Mouse (Mus musculus): ENCODE measurements around the gene Pip4k2c. TPM values are rescaled to one million over a fixed set of nuclear protein-coding genes. Genes with fewer than 3 reads are reported as not detected.
A peak's percentile ranks its signal among the peaks of the same experiment; 100 is the strongest.
"Not testable (repeated sequence)": the region's sequence is repeated elsewhere in the genome, so short reads cannot be mapped to it uniquely, and the experiment has no call there.

The Pip4k2c gene
- total RNA-seq, 2 experiments from 2014 or later, result 27.7 to 30.9 TPM

DNA sequence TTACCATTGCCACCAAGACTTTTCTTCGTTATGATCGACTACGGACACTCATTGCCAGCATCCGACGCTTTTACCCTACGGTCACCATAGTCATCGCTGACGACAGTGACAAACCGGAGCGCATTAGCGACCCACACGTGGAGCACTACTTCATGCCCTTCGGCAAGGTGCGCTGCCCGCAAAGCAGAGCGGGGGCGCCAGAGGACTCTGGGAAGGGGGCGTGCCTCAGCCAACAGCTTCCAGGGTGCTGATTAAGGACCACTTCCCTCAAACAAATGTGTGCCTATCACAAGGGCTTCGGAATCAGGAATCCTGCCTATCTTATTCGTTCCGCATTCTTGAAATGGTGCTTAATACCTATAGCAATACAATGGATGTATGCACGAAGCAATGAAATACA lies 41.4 kb downstream of the Pip4k2c start:
- DNase-seq, result no peak

DNA sequence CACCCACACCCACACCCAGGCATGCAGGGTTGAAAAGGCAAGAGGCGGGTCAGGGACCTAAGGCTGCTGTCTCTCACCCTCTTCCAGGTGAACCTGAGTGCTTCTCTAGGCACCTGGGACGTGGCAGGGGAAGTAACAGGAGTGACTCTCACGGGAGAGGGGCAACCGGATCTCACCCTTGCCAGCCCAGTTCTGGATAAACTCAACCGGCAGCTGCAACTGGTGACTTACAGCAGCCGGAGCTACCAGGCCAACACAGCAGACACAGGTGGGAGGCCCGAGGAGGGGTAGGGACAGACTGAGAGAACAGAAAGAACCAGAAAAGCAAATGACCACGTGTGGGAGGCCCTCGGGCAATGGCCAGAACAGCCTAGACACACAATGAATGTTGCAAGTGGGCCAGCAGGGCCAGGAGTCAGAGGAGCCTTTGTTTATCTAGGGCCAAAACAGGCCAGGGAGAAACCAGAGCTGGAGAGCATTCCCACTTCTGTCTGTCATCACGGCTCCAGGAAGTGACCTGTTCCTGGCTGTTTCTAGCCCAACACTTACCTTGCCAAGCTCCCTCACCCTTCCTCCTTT lies 43.7 kb downstream of the Pip4k2c start:
- no peak for DNase-seq

DNA sequence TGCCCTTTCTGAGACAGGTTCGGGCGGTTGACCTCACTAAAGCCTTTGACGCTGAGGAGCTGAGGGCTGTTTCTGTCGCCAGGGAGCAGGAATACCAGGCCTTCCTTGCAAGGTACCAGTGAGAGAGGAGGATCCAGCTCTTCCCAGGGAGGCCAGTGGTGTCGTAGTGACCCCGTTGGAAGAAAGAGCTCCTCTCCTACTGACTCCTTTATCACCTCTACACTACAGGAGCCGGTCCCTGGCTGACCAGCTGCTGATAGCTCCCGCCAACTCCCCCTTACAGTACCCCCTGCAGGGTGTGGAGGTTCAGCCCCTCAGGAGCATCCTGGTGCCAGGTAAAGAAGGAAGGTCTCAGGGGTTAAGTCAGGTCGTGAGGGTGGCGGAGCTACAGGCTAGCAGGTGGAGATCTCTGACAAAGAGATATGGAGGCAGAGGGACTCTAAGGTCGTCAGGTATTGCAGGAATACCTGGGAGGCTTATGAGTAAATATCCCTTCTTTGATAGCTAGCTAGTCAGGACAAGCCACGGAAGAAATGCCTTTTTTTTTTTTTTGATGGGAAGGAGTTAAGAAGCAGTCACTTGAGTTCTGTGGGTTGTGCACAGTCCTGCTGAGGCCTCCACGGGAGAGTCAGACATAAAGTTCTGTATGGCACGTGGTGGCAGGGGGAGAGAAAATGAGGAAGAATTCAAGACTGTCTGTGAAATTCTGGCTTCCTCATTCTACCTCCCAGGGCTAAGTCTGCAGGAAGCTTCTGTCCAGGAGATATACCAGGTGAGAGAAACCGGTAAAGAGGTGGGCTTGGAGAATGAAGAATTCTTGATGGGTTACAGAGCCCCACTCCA lies 44.4 kb downstream of the Pip4k2c start:
- no peak for DNase-seq

DNA sequence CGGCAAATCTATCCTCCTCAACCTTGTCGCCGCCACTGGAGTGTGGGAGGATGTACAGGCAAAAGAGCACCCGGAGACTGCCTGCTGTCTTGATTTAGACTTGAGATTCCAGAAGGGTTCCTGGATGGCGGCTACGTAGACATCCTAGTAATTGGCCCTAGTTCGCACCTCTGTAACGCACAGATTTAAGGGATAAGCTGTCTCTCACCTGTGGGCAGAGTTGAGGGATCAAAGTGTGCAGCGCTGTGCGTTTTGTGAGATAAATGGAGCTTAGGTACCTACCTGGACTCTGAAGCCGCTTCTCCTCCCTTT lies 45.0 kb downstream of the Pip4k2c start:
- no peak for DNase-seq

DNA sequence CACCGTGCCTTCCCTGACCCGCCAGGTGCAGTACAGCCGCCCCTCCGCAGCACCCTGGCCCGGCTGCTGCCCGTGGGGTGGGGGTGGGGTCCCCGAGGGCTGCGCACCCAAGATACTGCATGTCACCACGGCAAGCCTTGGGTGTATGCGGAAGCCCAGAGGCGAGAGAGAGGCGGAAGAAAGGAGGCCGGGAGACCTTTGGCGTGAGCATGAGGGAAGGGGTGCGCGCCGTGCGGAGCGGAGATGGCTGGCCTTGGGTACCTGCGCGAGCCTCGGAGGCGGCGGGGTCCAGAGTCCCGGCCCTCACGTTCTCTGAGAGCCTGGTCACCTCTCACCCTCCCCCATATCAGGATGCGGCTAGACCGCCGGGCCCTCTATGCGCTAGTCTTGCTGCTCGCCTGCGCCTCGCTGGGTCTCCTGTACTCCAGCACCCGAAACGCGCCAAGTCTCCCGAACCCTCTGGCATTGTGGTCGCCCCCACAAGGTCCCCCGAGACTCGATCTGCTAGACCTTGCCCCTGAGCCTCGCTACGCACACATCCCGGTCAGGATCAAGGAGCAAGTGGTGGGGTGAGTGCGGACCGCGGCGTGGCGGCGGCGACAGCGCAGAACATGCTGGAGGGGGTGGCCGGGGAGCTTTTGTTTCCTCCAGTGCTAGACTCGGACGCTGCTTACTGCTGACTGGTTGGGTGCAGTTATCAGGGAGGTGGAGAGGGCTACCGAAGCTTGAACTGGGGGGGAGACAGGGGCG lies 45.6 kb downstream of the Pip4k2c start:
- DNase-seq, result peak; percentile 38

DNA sequence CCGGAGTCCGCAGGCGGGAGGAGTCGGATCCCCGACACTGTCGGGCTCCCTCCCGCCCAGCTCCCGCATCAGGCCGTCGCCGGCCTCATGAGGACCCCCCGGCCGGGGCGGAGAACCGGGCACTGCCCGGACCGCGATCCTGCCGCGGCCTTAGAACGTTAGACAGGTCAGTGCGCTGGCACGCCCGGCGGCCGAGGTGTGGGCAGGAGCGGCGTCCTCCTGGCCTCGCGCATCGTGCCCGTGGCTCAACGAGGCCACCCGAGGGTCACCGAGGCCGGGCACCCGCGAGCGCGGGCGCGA lies 46.1 kb downstream of the Pip4k2c start:
- DNase-seq, result no peak

DNA sequence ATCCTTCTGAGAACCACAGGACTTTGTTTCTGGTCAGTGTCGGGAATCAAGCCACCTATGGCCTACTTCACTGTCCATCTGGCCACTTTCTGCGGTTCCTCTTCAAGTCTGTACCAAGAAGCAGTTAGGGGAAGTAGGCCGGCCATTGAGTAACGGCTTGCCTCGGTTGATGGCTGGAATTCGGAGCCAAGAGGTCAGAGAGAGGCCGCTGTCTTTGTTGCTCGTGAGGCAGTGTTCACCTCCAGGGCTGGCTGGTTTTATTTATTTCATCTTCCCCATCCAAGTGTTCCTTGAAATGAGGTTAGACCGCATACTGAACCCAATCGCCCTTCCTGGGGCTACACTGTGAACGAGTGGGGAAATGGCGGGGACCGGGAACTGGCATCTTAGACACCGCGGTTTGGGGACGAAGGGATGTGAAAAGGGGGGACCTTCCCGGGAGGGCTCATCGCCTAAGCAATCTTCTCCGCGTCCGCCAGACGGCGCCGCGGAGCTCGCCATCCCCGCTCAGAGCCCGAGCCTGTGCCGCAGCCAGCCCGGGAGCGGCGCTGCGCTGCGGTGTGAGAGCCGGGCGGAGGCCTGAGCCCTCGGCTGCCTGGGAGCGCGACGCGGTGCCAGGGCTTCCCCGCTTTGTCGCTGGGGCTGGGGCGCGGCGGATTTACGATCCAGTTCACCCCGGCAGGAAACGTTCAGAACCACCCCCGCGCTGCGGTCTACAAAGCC lies 46.6 kb downstream of the Pip4k2c start, which contains the start of gene B4galnt1:
TSS of gene B4galnt1 (plus strand) at position 595 of the 723 bp plus-strand sequence.
- peak; percentile 83 for DNase-seq

DNA sequence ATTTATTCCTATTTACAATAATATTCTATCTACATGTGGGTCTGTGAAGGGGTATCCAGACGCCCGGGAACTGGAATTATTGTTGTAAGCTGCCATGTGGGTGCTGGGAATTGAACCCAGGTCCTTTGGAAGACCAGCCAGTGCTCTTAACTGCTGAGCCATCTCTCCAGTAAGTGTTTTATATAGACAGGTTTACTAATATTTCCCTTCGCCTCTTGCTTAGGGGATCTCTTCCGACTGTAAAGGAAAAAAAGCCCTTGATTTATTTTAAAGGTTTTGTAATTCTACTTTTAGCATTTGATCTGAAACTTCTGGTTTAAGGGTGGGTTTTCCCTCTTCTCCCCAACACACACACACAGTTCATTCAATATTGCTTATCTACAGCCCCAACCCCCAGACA lies 47.2 kb downstream of the Pip4k2c start:
- DNase-seq, result no peak

DNA sequence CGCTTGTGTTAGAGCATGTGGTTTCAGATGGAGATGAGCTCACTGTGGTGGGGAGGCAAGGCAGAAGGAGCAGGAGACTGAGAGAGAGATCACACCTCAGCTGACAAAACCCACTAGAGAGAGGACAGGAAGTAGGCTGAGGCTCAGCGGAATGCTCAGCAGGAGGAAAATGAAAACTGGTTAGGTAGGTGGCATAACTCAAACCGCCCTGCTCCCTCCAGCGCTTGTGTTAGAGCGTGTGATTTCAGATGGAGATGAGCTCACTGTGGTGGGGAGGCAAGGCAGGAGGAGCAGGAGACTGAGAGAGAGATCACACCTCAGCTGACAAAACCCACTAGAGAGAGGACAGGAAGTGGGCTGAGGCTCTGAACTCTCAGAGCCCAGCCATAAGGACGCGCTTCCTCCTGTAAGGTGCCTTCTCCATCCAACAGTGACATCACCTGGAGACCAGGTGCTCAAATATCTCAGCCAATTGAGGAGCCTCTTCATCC lies 48.6 kb downstream of the Pip4k2c start:
- not testable (repeated sequence) for DNase-seq

DNA sequence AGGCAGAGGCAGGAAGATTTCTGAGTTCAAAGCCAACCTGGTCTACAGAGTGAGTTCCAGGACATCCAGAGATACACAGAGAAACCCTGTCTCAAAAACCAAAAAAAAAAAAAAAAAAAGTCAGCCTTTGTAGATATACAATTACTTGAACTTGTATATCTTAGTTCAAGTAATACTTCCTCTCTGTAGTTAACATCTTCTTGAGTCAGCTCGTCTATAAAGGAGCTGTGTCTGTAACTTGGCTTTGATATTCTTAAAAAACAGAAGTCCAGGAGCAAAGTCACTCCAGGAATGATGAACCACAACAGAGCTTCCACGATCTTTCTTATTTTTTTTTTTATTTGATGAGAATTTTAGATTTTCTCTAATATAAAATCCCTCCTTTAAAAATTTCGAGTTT lies 50.7 kb downstream of the Pip4k2c start:
- no peak for DNase-seq

DNA sequence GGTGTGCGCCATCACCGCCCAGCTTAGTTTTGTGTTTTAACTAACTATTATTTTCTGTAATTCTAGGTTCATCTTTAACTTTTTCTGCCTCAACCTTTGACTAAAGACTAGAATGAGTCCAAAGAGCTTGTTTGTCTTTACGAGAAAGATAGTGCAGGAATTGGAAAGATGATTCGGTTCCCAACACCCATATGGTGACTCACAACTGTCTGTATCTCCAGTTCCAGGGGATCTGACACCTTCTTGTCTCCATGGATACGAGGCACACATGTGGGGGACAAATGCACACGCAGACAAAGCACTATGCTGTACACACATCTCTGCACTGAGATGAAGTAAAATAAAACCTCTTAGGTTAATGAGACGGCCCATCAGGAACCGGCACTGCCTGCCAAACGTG lies 51.3 kb downstream of the Pip4k2c start:
- DNase-seq, result no peak

DNA sequence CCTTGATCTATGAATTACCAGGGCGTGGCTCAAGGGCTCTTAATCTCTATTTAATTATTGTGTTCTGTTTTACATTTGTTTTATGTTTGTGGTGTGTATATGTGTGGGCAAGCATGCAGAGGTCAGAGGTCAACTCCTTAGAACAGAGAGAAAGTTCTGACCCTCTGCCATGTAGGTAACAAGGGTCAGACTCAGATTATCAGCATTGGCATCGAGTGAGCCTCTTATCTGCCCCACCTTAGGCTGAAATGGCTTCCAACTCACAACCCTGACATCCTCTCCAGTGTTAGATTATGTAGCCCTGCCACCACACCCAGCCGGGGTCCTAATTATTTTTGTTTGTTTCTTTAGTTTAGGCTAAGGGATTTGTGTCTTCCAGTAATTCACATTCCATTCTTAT lies 52.9 kb downstream of the Pip4k2c start:
- no peak for DNase-seq

DNA sequence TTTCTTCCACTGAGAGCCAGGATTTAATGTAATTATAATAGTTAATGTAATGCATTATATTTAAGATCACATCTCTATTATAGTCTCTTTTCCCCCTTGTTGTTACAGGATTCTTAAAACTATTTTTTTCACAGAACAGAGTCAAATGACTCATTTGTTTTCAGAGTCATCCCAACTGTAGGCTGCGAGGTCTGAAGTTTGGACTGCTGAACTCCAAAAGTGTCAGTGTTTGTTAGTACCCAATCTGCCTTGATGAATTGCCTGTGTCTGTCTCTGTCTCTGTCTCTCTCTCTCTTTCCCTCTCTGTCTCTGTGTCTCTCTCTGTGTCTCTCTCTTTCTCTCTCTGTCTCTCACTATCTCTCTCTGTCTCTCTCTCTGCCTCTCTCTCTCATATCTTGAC lies 54.9 kb downstream of the Pip4k2c start:
- no peak for DNase-seq

DNA sequence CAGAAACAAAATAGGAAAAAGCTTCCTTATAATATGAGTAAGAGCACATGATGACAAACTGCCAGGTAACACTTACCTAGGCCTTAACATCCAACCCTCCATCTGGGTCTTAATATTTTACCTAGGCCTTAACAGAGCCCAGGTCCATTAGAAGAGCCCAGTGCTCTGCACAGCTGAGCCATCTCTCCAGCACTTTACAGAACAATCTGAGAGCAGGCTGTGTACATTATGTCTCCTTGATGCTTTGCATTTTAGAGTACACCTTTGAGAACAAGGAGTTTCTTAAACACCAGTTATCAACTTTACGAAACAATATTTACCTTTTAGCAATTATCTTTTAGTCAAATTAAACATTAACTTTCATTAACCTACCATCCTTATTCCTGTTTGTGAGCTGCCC lies 55.3 kb downstream of the Pip4k2c start:
- no peak for DNase-seq

DNA sequence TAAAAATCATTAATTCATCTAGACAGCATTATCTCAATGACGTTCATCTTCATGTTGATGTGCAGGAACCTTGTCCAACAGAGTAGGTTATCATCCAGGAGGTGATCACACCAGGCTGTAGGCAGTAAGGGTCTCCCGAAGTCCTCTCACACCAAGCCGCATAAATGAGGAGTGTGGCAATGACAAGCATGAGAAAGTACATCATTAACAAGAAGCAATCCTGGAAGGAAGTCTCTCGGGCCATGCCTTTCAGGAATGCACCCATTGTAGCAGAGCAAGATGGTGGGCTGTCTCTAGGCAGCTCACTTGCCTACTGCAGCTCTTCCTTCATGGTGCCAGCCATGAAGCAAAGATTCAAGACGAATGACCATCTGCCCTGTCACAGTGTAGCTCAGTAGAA lies 56.7 kb downstream of the Pip4k2c start:
- DNase-seq, result no peak

DNA sequence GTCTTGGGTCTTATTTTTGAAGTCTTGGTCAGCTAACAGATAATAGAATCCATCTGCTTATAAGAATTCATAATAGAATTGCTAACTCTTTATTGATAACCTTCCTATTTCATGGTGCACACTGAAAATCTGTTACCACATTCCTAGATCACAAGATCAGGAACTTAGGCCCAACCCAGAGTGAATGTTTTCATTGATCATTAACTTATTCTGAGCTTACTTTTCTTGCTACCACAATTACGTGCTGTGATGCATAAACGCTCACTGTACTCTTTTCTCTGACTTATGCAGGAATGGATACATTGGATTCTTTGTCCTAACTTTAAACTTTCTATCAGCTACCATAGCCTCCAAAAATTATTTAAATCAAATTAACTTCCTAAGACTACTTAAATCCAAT lies 57.1 kb downstream of the Pip4k2c start:
- no peak for DNase-seq

DNA sequence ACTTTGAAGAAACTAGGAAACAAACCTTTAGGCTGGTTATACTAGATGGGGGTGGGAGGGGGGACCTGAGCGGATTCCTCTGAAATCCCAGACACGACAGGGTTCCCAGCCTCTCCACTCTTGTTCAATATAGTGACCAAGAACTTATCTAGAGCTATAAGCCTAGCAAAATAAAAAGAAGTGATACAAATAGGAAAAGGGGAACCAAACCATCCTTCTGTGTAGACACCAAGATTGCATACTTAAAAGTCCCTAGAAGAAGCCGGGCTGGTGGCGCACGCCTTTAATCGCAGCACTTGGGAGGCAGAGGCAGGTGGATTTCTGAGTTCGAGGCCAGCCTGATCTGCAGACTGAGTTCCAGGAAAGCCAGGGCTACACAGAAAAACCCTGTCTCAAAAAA lies 58.1 kb downstream of the Pip4k2c start:
- DNase-seq, result no peak

DNA sequence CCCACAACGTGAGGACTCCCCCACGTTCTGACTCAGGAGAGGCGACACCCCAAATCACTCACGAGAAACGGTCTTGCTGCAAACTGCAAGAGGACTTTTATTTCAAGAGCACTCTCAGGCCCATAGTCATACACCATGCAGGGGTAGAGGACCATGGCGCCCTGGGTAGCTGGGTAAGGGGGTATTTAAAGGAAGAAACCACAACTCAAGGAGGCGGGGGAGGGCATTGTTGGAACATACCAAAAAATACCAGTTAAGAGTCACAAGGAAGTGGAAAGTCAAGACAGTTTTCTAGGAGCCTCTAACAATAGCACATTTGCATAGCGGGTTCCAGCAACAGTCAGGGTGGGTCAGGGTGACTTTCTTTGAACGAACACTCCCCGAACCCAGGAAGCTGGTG lies 58.8 kb downstream of the Pip4k2c start:
- DNase-seq, result not testable (repeated sequence)

DNA sequence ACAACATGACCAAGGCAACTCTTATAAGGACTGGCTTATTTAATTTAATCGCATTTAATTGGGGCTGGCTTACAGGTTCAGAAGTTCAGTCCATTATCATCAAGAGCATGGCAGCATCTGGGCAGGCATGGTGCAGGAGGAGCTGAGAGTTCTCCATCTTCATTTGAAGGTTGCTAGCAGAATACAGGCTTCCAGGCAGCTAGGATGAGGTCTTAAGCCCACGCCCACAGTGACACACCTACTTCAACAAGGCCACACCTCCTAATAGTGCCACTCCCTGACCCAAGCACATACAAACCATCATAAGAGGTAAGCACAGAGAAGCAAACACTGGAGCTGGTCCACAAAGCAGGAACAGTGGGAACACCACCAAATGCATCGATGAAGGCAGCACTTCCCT lies 60.2 kb downstream of the Pip4k2c start:
- not testable (repeated sequence) for DNase-seq

DNA sequence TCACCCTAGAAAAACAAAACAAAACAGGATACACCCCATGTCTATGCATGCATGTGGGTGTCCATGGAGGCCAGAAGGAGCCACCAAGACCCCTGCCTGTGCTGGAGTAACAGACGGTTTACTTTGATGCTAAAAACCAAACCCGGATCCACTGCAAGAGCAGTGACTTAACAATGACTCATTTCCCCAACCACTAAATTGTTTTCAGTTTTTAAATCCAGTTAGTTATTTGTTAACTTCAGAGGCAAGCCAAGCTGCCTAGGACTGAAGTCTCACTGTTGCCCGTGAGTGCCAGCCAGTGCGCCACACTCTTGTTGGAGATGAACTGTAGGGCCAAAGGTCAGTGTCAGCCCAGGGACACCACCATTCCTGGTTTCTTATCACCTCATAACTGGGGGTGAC lies 60.9 kb downstream of the Pip4k2c start:
- no peak for DNase-seq

DNA sequence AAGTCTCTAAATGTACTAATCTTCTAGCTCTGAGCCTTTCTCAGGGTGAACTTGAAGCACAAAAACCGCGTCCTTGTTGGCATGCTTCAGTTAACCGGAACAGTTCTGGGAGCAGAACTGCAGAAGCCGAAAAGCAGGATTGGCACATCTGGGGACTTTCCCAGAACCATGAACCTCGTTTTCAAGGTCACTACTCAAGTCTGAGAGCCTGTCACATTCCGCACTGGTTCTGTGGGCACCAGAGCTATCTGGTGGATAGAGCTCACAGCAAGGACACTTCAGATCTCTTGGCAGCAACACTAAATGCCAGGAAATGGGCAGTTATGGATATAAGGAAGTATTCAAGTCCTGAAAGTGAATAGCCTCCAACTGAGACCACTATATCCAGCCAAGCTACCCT lies 64.2 kb downstream of the Pip4k2c start:
- DNase-seq, result peak; percentile 28
